Mouse (Mus musculus): ENCODE measurements at regions not wholly inside any gene's neighbourhood (a gene's known extent, or its start where the extent isn't known, plus 50 kb on each side); places are given as distances from the start of the nearest gene placed in this dataset.
A peak's percentile ranks its signal among the peaks of the same experiment; 100 is the strongest.

GRCm38 (mm10) chr3:106879994-106880393 is 53.9 kb upstream of the Olfr266 start:
- DNase-seq = no peak

GRCm38 (mm10) chr3:106903198-106903597 is 77.1 kb upstream of the Olfr266 start:
- peak; percentile 51 for DNase-seq

DNA sequence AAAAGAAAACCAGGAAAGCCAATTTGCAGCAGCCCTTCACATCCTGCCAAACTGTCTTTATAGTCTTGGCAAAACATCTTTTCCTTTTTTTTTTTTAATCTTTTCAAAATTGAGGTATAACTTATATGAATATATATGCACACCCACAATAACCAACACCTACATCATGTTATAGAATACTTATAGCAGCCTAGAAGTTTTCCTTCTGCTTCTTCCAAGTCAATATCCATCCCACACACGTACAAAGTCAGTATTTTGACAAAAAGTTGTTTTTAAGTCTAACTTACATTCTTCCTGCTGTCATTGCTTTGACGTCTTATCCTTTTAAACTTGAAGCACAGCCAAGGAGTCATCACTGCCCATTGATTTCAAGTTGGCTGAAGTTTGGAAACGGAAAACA is 80.6 kb upstream of the Olfr266 start:
- no peak for DNase-seq

DNA sequence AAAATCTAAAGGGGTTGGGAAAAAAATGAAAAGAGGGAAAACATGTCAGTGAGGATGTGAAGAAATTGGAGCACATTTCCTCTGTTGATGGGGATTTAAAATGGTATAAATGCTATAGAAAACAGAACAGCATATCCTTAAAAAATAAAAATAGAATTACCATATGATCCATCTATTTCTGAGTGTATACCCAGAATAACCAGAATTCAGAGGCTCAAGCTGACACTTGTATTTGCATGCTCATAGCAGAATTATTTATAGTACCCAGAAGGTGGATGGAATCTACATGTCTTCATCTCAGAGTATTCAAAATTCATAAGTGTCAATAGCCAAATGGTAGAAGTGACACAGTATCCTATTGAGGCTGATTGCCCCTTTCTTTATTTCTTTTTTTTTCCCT is 99.9 kb upstream of the Kcna3 start:
- DNase-seq = no peak

DNA sequence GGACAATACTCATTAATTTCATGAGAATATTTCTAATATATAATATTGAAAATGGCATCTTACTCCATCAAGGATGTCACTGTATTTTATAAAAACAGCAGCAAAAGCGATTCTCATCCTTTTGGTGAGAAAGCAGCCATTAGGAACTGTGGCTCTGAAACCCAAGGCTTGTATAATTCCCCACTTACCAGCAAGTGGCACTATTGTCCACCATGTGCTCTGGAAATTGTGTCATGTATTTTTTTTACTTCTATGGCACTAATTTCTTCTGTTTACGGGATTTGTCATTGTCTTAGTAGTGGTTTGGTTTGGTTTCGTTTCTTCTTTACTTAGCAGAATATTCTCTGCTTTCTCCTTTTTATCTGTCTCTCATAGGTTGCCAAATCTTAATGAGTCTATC is 95.9 kb upstream of the Kcna3 start:
- DNase-seq = no peak

DNA sequence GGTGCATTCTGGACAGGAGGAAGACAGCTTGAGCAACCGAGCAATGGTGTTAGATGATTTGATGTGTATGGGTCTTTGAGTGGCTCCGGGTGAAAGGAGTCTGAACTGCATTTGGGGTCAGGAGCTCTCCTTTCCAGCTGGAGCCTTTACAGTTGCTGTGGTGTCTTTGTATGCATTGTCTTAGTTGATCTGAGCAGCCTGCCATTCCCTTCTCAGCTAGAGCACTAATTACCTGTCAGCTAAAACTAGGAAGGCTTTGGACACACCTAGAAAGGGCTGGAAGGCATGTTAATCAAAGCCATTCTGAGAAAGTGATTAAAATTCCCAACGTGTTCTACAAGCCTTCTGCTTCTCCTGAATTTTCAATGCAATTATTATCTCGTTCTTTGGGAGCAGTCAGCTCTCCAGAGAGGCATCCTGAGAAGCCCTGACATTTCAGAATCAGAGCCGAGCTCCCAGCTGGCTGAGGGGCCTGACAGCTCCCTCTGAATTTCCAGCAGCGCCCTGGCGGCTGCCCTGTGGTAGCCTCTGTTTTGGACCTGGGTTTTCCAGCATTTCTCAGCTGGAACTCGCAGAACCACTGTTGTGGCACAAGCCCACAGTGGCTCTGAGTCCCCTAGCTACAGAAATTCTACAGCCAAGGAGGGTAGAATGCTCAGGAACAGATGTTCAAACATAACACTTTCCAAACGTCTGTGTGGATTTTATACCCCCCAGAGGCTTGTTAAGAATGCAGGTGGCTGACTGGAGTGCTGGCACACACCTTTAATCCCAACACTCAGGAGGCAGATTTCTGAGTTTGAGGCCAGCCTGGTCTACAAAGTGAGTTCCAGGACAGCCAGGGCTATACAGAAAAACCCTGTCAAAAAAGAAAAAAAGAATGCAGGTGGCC is 80.2 kb upstream of the Kcna3 start:
- no peak for DNase-seq

DNA sequence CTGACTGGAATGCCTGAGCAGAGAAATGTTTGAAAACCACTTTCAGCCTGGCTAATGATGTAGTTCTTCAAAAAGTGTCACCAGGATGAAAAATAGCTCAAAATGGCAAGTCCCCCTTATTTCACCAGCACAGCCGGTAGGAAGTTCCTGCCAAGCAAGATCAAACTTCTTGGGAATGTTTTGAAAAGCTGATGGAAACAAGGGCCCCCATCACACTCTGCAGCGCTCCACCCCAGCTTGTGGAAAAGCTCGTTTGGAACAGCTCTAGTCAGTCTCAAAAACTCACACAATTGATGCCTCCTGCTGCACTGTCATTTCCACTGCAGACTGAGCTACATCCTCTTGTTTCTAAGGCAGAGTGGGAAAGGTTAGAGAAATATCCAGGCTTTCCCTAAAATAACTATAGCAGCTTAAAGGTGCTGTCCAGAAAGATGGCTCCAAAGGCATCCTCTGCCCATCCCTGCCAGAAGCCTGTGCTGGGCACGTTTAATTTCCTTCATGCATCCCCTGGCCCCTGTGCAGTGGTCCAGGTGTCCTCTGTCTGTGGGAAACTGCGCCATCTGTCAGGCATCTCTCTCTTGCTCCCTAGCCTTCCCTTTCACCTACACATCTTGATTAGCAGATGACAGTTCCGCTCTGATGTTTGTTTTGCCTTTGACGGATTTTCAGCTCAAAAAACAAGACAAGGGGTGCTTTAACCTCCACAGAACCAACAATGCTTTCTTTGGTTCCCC is 78.6 kb upstream of the Kcna3 start:
- peak; percentile 53 for DNase-seq

GRCm38 (mm10) chr3:106958194-106958593 is 77.8 kb upstream of the Kcna3 start:
- DNase-seq = peak; percentile 65

DNA sequence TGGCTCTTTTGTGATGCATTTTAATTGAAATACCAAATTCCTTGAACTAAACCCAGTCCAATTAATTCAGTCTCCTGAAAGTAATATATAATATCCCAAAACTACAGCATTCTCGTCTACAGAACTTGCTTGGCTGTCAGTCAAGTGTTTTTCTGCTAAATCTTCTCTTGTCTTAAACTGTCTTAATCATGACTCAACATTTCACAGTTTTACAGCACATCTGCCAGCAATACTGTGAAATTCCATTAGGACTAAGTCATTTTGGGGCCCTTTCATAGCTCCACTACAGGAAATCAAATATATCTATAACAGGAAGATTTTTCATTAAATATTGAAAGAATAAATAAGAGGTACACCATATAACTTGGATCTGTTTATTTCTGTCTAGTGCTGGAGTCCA is 75.4 kb upstream of the Kcna3 start:
- no peak for DNase-seq

DNA sequence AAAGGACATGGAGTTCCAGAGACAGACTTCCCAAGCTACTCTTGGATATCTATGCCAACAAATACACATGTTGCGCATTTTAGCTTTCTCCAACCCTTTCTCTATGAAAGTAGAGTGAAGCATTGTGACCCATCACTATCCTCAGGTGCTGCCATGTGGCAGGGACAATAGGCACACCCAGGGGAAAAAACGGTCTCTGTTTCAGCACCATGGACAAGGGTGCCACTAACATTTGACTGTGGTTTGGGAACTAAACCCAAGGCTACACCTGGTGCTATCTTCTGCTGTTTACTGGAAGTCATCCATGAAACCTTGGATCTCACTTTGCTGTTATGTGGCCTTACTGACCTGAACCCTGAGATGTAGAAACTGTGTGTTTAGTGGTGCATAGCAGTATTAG is 73.5 kb upstream of the Kcna3 start:
- DNase-seq = no peak

- no peak for DNase-seq
Measured at GRCm38 (mm10) chr3:106966198-106966597, 69.8 kb upstream of the Kcna3 start.

GRCm38 (mm10) chr3:106967479-106967878 is 68.5 kb upstream of the Kcna3 start:
- no peak for DNase-seq

DNA sequence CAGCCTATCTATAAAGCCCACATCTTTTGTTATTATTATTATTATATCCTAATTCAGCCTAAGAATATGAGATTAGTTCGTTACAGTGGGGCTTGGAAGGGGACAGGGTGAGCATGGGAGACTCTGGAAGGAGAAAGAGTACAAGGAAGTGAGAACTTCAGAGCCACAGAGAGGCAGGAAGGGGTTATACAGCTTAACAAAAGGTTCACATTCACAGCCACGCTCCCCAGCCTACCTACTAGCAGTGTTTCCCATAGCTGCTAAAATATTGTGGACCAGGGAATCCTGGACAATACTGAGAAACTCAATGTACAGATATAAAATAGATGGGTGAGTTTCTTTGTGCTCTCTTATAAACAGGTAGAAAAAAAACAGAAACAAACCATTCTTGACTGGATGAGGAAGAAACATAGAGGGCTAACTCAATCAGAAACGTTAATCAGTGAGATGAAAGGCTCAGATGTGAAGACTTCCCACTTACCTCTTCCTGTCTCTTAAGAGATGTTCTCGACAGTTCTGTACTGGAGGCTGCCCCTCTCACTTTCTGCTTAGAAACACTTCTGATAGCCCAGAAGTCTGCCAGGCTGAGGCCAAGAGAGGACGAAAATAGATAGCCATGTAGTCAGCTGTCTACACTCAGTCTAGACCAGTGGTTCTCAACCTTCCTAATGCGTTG is 61.7 kb upstream of the Kcna3 start:
- no peak for DNase-seq

- DNase-seq = peak; percentile 46
Measured at GRCm38 (mm10) chr3:106978728-106979127, 57.2 kb upstream of the Kcna3 start.

DNA sequence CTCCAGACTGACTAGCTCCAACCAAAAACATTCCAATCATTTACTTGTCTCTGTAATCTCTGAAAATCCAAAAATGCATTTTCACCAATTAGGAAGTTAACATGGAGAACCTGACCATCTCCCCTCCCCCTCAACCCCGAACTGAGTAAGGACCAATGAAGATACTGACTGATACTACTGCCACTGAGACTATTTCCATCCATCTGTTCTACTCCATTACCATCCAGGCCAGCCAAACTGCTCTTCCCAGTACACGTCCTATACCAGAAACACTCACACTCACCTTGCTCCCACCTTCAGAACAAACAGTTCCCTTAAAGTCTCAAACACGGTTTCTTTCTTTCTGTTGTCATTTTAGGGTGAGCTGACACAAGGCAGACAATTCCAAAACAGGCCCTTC is 55.1 kb upstream of the Kcna3 start:
- no peak for DNase-seq

DNA sequence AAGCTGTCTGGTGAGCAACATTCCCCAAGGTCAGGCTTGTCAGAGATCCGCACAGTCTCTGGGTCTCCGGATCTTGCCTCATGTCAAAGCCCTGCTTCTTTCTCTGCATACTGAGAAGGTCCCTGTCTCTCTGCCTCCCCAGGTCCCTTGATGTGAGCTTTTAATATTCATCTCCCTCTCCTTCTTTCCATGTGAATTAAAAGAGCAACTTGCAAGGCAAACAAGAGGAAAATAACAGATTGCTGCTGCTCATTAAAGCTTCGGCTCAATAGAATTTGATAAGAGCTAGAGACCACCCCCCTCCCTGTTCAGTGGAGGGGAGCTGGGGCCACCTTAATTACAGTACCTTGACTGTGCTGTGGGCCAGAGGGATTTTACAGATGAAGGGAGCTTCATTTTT is 54.6 kb upstream of the Kcna3 start:
- no peak for DNase-seq

- DNase-seq = no peak
Measured at GRCm38 (mm10) chr3:106984231-106984630, 51.7 kb upstream of the Kcna3 start.

Data from right cerebral cortex, adult 18-20 months (tissue).